Mouse (Mus musculus) liver, adult 2 months (tissue): ENCODE results near the gene Mrps24.

Experiments
- CTCF ChIP-seq: fragments of 200-500 bp; IDR thresholded peaks from 2 replicates; pipeline ENCODE4 v1.5.1; 2011; ENCODE audit warnings: low read depth, low read length, control low read depth
- POLR2A ChIP-seq: fragments of 200-500 bp; IDR thresholded peaks from 2 replicates; pipeline ENCODE4 v1.6.1; 2011; ENCODE audit warnings: low read length, control low read depth; ENCODE audit not compliant: insufficient read depth; ENCODE audit errors: extremely low read depth

GRCm38 (mm10) chr11:5707530-5708353, 7.7 kb downstream of the Mrps24 start:
- TF ChIP-seq POLR2A (peak; percentile 90), CTCF (no peak)
